Mouse (Mus musculus): Measurements from ENCODE around the gene N4bp2l2.

The N4bp2l2 gene

DNA sequence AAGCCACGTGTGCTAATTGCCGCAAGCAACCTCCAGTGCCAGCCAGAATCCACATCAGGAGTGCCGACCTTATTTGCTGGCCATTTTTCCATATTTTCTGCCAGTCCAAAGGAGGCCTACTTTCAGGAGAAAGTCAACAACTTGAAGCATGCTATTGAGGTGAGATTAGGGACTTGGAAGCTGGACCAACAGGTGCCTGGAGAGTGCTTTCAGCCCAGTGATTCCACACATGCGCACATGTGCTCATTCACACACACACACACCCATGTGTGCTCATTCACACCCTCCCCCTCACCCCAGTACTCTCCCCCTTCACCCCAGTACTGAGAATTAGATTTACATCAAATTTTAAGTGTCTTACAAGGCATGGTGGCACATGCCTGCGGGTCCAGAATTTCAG is 99.0 kb downstream of the N4bp2l2 start:
- DNase-seq (ENCODE audit: extremely low read depth, low read depth, low spot score) = no peak

DNA sequence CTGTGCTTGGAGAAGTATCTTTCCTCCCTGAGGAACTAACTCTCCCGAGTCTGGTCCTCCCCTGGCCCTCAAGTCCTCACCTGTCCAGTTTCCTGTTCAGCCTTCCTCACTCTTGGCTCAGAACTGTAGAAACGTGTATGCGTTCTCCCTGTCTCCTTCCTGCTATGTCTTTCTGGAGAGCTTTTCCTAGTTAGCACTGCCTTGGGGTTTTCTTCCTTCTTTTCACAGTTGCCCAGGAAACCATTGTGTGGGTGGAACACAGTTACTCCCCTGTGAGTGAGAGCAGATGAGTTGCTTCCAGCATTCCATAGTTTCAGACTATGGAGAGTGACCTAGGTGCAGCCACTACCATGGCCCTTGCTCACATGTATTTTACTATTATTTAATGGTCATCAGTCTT is 99.8 kb downstream of the N4bp2l2 start:
- DNase-seq (ENCODE audit: extremely low read depth, low read depth, low spot score) = no peak

GRCm38 (mm10) chr5:150564426-150564825 is 101.6 kb downstream of the N4bp2l2 start:
- no peak for DNase-seq (ENCODE audit: extremely low read depth, low read depth, low spot score)

DNA sequence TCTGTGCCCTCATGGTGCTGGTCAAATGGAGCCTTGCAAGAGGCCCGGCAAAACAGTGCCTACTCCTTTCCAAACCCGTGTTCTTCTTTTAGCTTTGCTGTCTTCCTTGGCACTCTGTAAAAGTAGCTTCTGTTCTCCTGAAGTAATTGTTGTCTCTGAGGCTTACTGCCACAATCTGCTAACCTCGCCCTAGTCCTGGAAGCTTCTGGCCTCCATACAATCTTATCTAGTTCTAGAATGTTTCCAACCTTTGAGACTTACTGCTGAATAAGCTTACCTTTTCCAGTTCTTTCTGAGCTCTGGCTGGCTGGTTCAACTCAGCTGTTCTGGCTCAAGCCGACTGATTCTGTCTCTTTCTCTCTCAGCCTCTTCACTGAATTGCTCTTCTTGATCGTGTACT is 104.2 kb downstream of the N4bp2l2 start:
- DNase-seq (ENCODE audit: extremely low read depth, low read depth, low spot score) = no peak

DNA sequence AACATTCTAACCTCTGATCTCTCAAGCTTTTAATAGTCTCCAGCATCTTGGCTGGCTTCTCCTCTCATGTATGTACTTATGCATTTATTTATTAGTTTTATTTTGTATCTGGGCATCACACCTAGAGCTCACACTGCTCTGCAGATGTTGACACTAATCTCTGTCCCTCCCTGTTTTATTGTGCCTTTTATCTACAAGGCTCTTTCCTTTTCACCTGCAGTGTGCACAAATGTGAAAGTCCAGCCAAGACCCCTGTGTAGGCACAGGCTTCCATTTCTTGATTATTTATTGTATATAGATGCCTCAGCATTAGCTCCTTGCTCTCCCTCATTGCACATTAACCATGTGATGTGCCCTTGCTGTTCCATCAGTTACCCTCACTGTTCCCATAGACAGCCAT is 104.6 kb downstream of the N4bp2l2 start:
- DNase-seq (ENCODE audit: extremely low read depth, low read depth, low spot score) = no peak

GRCm38 (mm10) chr5:150560851-150561250 is 105.1 kb downstream of the N4bp2l2 start:
- no peak for DNase-seq (ENCODE audit: extremely low read depth, low read depth, low spot score)

DNA sequence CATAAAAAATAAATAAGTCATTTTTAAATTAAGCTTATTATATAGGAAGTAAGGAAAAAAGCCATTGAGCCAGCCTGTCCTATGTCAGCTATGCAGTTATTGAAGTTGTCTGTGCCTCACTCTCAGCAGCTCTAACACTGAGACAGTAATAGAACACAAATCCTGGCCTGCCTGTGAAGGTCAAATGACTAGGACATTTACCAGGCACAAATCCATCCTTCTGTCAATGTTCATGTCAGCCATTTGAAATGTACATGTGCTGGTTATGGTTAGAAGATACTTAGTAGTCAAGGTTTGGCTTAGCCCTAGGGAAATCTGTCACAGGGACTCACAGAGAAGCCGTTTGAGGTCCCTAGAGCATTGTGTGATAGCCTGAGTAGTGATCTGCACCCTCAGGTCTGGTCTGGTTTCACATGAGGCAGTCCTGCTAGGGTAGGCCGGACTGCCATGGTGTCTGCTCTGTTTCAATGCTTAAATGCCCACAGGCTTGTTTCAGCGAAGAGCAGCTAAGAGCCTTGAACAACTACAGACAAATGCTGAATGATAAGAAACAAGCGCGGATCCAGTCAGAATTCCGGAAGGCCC is 106.4 kb downstream of the N4bp2l2 start:
- DNase-seq (ENCODE audit: extremely low read depth, low read depth, low spot score) = no peak

All from fat pad, adult 2 months (tissue).